Mouse (Mus musculus) cerebellum, adult (tissue): ENCODE data around the gene Ddx10.
A peak's percentile ranks its signal among the peaks of the same experiment; 100 is the strongest.

Source experiments
- ATAC-seq: cut with Nextera tagmentation; 2 replicates; pipeline ENCODE4 v1.9.2; 2017; ENCODE audit warnings: mild to moderate bottlenecking, moderate library complexity, mixed read lengths; ENCODE audit not compliant: insufficient number of reproducible peaks, low FRiP score, low TSS enrichment

The Ddx10 gene

DNA sequence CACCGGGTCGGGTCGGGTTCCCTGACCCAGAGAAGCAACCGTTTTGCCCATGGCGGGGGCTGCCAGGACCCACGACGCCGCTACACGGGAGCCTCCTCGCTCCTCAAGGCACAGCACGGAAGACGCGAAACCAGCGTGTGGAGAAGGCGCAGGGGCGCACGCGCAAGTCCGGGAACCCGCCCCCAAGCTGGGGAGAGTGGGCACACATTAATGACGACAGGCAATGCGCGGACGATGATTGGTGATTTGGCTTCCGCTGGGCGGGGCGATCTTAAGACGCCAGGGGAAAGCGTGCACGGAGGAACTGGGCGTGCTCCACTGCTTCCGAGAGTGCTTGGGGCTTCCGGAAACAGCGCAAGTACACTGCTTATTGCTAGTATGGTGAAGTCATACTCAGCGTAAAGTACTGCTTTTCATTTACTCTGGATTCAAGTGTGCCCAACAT is at the start of gene Ddx10:
Ddx10 (minus strand) TSS at position 101 of the 445 bp plus-strand sequence.
- ATAC-seq: peak; percentile 100

DNA sequence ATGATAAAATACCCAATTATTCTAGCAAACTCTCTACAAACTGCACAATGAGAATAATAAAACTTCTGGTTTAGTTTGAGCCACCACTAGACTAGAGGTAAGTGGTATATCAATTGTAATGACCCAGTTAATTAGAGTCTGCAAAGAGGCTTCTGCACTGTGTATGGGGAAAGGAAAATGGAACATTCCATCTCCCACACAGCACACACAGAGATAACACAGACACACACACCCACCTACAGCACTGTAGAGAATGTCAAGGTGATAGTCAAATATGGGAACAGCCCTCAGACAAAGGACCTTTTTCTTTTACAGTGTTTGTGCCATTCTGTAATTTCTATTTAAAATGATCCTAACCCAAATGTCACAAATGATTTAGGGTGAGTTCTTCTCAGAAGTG is 45.0 kb upstream of the Ddx10 start:
- no peak for ATAC-seq

DNA sequence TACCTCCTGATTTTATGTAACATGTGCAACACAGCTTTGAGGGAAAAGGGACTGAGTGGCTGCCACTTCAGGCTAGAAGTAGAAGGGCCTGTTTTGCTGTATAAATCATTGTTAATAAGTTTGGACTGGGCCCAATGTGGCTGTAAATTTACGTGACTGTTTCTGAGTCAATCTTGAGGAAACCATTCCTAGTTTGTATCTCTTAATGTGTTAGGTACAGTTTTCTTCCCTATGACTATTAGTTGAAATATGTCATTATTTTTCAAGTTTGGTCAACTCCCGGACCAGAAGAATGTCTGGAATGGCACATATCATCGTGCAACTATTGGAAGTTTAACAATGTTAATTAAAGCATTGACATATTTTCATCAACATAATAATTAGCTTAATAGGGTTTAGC is 42.2 kb upstream of the Ddx10 start:
- no peak for ATAC-seq

DNA sequence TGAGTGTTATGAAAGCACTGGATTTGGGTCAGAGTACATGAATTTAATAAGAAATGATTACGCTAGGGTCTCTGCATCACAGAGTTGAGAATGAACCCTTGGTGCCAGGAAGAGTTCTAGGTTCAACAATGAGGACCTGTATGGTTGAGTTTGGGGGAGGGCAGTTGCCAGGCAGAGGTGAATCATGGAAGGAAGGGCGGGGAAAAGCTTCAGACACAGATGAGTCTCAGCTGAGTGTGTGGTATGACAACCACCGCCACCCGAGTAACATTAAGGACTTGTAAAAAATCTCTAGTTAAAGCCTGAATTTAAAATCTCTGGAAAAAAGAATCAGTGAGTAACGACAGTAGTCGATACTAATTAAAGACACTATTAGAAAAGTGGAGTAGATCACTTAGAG is 38.9 kb upstream of the Ddx10 start:
- ATAC-seq: no peak

DNA sequence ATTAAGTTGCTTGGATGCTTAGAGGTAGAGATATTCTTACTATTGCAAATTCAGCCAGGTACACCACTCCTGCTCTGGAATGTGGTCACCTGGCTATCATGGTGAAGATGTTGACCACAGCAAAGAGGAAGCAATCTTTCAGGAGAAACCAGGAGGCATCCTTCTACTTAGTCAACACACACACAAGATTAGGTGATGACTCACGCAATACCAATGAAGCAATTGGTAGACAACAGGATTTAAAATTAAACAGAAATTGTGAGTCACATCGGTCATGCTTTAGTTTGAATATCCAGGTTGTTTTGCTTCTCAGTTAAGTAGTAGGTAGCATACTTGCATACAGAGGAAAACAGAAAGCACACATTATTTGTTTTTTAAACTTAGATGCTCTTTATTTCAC is 31.1 kb upstream of the Ddx10 start:
- no peak for ATAC-seq

DNA sequence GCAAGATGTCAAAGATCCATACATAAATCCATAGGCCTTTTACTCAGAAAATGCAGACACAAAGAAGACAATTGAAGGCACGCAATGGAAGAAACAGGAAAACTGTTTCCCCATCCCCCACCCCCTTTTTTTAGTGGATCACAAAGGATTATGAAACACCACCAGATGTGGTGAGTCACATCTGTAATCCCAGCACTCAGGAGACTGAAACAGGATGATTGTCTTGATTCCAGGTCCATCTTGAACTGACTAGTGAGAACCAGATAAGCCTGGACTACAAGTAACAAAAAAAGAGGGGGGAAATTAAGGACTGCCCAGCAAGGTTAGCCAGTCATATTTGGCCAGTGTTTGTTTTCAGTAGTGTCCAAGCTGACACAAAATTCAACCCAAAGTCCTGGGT is 28.5 kb upstream of the Ddx10 start:
- no peak for ATAC-seq

DNA sequence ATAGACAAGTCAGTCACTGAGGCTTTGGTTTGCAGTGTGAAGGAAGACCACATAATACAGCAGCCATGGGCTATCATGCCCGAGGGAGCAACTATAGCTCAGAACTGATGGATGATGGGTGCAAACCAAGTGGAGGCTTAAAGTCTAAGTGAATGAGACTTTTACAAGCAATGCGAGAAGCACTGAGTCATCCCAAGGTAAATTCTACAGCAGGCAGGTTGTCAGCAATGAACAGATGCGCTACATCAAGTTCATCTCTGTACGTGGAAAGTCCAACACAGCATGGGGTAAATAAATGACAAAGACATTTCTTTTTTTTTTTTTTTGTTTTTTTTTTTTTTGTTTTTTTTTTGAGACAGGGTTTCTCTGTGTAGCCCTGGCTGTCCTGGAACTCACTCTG is 24.9 kb upstream of the Ddx10 start:
- ATAC-seq: no peak

DNA sequence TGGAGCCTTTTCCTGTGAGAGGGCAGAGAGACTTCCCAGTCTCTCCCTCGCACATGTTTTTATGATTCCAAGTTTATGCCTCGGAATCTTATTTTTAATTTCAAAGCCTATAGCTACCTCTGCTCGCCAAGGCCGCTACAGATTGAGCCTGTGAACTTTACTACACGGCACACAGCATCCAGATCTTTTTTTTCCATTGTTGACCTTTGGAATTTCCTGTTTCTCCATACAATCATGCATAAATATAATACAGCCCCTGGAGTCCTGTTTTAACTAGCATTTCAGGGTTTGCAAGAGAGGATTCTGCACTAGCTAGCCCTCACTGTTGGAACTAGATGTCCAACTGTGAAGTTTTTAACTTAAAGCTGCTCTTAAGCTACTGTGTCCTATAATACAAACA is 24.4 kb upstream of the Ddx10 start:
- no peak for ATAC-seq

DNA sequence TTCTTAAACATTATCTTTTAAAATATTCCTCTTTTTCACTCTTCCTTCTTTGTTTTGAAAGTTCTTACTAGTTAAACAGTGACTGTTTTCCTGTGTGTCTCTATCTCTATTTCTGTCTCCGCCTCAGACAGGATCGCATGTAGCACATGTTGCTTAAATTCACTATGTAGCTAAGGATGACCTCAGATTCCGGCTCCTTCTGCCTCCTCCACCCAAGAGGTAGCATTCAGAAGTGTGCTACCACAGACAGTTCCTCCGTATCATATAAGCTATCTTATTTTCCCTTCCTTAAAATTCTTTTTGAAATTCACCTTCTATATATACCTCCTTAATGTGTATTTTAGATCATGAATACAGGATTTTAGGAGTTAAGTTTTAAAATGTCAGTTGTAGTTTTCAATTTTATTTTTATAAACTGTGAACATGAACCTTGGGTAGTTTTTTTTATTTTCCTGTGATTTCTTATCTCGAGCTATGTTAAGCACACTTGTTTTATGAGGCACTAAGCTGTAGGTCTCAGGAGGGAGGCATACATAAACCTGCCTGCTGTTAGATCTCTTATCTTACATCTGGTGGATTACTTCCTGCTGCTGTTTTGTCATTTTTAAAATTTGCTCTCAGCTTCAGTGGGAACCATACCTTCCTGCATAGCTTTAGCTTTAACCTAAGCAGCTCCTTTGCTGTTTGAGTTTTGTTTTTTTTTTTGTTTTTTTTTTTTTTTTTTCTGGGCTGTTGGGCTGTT is 23.6 kb upstream of the Ddx10 start:
- no peak for ATAC-seq

DNA sequence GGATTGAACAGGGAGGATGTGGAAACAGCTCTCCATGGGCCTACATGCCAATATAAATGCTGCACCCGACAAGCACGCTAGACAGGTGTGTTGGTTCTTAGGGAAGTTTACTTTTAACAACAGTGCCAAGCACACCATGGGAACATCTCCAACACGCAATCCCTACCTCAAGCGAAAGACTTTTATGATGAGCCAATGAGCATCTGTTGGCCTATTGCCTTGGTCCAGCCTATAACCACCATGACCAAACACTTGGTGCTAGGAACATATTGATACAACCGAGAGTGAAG is 21.6 kb upstream of the Ddx10 start:
- no peak for ATAC-seq

DNA sequence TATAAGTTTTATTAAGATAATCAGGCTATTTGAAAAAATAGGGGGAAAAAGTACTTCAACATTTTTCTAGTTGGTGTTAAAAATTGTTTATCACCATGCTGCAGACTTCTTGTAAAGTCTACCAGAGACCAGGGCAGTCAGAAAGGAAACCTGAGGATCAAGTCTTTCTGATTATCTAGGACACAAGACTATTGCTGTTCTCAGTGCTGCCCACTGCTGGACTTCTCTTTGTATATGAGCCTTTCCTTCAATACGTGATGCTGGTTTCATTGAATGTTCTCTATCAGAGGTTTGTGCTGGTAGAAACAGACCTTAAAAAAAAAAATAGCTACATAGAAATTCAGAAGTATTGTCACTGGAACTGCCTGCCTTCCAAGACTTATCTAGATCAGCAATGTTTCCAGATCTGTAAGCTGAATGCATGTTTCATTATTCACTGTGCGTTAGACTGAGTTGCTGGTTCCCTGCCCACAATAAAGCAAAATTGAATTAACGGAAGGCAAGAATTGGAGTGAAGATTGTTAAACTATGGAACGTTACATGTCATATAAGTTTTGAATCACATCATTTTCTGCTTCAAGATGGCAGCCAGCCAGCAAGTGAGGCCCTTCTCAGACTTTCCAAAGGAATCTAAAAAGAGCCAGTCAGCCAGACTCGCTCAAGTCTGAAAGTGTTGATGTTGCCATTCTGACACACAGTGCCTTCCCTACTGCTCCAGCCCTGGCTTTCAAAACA is 21.0 kb upstream of the Ddx10 start:
- ATAC-seq: no peak

DNA sequence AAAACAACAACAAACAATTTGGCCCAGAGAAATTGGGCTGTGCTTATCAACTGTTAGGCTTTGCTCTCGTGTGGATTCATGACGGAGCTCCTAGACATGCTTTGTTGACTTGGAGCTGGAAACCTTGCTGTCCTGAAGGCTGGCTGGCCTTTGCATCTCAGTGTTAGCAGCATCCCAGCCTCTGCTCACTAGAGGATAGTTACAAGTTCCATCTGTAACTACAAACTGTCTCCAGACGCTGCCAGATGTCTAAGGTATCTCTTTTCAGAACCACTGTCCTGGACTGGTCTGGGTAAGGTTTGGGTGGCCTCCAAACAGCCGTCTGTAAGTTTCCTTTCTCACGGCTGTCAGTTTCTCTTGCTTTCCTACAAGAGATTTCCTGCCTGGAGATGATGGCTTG is 20.2 kb upstream of the Ddx10 start:
- ATAC-seq: no peak

DNA sequence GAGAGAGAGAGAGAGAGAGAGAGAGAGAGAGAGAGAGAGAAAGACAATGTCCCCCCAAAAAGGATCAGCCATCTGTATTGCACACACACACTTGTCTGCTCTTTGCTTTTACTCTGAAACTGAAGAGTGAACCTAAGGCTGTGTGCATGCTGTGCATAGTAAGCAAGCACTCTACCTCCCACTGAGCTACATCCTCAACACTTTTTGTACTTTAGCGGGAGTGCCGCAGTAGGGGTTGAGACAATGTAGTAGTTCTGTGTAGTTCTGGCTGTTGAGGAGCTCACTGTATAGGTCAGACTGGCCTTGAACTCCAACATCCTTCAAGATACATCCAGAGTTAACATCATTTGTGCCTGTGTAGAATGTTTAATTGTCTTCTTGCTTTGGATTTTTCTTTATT is 17.7 kb upstream of the Ddx10 start:
- ATAC-seq: no peak

DNA sequence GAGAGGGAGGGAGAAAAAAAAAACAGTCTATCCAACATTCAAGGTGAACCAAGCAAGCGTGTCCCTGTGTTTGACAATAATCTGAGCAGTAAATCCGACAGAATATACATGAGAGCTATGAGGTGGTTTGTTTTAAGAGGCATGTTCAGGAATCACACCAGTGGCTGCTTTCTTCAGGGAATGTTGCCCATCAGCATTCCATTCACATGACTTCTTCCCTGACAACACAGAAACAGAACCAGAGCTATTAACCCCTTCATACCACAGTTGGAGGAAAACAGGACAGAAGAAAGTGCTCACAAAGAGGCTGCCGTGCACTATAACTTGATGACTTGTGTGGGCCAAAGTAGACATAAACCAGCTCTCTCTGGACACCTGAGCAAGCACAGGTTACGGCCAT is 16.5 kb upstream of the Ddx10 start:
- no peak for ATAC-seq

DNA sequence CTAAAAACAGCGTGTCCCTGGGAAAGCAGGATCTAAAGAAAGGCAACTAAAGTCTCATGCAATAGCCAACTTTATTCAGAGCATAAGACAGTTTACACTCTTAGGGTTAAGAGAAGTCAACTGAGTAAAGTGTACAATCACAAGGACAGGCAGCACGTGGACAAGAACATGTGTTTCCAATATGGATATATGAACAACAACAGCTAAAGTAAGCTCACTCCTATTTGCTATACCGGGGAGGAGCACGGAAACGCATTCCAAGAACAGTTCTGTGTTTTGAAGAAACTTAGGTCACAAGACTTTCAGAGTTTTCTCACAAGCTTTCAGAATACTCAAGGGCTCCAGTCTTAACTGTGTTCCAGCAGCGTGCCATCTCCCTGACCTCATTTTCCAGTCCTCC is 10.3 kb upstream of the Ddx10 start:
- no peak for ATAC-seq

DNA sequence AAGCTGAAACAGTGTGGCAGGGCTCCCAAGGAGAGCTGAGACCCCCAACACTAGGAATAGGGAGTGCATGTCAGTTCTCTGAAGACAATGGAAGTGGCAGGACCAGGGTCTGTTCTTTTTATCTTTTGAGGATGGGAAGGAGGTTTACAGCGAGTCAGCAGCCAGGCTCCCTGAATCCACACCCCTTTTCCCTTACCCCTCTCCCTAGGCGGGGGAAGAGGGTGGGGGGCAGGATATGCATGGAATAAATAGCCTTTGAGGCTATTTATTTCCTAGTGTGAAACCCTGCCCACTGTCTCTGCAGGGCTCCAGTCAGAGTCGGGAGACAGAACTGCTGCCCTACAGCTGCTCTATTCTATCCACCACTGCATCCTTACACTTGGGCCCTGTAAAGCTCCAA is 9.9 kb upstream of the Ddx10 start:
- ATAC-seq: no peak

DNA sequence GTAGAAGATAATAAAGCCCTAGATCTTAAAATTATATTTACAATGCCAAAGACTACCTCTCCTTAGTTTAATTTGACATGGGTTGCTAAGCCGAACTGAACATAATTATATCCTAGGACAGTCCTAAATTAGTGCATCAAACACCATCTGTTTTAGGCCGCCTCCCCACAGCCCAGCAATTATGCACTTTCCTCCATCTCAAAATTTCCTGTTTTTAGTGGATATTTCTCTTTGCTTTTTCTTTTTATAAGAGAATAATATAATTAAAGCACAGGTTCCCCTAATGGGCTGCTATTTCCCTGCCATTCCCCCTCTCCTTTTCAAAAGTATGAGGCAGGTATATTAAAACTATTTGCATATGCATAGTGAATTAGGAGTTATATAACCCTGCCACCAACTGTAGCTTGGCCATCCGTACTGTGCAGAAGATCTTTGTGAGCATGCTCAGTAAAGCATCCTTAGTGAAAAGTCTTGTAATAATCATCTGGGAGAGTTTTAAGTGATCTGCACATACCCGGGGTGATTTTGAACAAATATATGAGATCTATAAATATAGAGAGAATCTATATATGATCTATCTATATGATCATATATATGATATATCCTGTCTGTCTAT is 8.9 kb upstream of the Ddx10 start:
- ATAC-seq: no peak; the same call in 1 of the 2 replicates

DNA sequence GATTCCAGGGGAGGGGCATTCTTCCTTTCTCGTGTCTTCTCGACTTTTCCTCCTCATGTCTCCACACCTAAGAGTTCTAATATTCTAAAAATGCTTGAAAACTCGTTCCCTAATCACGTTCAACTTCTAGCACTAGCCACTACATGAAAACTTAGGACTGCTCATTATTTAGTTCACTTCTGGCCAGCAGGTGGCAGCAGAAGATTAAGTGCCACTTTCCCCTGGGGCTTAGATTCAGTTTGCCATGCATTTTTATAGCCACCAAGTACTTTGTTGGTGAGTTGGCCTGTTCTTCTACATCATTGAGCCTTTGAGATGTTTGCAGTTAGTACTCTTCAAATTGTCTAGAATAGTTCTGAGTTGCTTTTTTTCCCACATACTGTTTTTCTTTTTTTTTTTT is 6.5 kb upstream of the Ddx10 start:
- no peak; the same call in 1 of the 2 replicates for ATAC-seq

DNA sequence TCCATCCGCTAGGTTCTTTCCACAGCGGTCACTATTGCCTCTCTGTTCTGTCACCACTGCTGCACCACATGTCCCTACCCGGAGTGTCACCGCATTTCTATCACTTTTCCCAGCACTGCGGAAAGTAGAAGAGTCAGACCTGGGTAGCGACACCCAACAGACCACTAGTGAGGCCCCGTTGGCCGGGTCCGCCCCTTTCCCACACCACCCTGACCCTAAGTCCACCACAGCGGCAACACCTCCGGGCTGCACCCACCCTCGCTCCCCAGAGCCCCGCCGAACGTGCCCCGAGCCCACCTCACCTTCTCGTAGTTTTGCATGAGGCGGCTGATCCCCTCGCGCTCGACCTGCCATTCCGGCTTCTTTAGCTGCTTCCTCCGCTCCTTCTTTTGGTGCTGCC is 337 bp downstream of the Ddx10 start:
- ATAC-seq: peak; percentile 56; the same call in 1 of the 2 replicates

DNA sequence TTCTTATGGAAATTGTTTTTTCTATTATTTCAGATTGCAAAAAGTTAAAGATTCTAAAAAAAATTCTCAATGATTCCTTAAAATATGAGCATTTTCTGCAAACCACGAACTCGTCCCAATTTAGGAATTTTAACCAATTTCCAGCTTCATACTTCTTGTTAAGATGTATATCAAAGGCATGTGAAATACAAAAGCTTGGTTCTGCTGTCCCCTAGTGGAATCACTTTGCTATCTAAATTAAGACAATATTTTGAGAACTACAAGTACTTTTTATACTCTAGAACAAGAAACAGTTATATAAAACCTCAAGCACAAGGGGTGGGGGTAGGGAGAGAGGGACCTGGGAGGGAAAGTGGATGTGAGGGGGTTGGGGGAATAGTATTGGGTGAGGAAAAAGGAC is 29.7 kb downstream of the Ddx10 start:
- no peak for ATAC-seq

DNA sequence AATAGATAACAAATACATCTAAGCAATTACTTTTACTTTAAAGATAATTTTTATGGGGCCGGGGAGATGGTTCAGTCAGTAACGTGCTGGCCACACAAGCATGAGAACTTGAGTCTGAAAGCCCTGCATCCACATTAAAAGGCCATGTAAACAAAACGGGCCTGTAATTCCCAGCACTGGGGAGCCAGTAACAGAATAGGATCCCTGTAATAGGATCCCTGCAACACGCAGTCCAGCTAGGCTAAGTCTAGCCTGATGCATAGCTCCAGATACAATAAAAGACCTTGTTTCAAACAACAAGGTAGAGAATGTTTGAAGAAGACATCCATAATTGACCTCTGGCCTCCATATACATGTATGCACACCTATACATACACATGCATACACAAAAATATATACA is 39.6 kb downstream of the Ddx10 start:
- no peak for ATAC-seq

DNA sequence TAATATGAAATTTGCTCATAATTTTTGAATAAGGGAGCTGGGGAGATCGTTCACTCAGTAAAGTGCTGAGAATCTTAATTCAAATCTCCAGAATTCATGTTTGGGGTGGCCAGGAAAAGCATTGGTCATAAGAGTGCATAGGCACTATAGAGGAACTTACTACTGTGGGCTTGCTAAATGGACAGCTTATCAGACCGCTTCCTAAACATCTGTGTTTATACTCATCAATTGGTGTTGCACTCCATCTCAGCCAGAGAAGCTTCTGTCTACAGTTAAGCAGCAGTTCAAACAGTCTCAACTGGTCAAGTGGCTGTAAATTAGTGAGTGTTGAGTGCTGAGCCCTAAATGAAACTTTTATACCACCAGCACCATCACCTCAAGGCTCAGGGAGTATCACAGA is 73.3 kb downstream of the Ddx10 start:
- ATAC-seq: no peak
